Mouse (Mus musculus): ENCODE results near the gene Wdr48. TPM values are rescaled to one million over a fixed set of nuclear protein-coding genes. Genes with fewer than 3 reads are reported as not detected.

Wdr48 gene
- 52.4 and 54.6 TPM in 2 replicates for polyA plus RNA-seq (2015; fragmentation: Nextera tagmentation; extraction: Ambion mirVana)

GRCm38 (mm10) chr9:119894339-119895009, at the start of gene Wdr48:
Wdr48 (plus strand) TSS chr9:119894878.
- WGBS: 4% methylated on average over 34 of the region's 34 CpGs
- Histone ChIP-seq H3K9ac (replicated peaks) (peak within 1 kb of the TSS; percentile 79), H3K27ac (replicated peaks) (peak within 1 kb of the TSS; percentile 88), H3K4me3 (replicated peaks) (peak within 1 kb of the TSS; percentile 94), H3K4me2 (peak within 1 kb of the TSS; percentile 88), H3K4me1 (peaks cover 21% of the 10 kb centered on the region), H3K27me3 (replicated peaks) (no peaks in the 10 kb centered on the region; the same call in 1 of the 2 replicates), H3K9me3 (replicated peaks) (no peaks in the 10 kb centered on the region), H3K36me3 (peaks cover under 1% of the 10 kb centered on the region; the same call in 1 of the 2 replicates)
- peak; percentile 99 for ATAC-seq (ENCODE audit: low FRiP score)

GRCm38 (mm10) chr9:119847187-119847586, 47.5 kb upstream of the Wdr48 start:
- H3K4me2 ChIP-seq: no peak overlapping the region
- H3K27ac ChIP-seq (replicated peaks): no peak overlapping the region
- peaks cover 20% of the 10 kb centered on the region for H3K4me1 ChIP-seq
- H3K36me3 ChIP-seq: no peaks in the 10 kb centered on the region
- no peak for ATAC-seq (ENCODE audit: low FRiP score)
- H3K4me3 ChIP-seq (replicated peaks): no peak overlapping the region
- 77% methylated on average over 6 of the region's 6 CpGs for WGBS
- no peak overlapping the region for H3K9ac ChIP-seq (replicated peaks)
- 0 out of 2 replicates have a peak, but pooled peaks cover 5% of the 10 kb centered on the region for H3K27me3 ChIP-seq (replicated peaks)
- H3K9me3 ChIP-seq (replicated peaks): no peaks in the 10 kb centered on the region

- H3K9me3 ChIP-seq (replicated peaks): no peaks in the 10 kb centered on the region
- no peaks in the 10 kb centered on the region for H3K36me3 ChIP-seq
- no peak overlapping the region for H3K4me2 ChIP-seq
- no peak for ATAC-seq (ENCODE audit: low FRiP score)
- H3K27ac ChIP-seq (replicated peaks): no peak overlapping the region
- peaks cover 21% of the 10 kb centered on the region for H3K4me1 ChIP-seq
- H3K27me3 ChIP-seq (replicated peaks): 0 out of 2 replicates have a peak, but pooled peaks cover 5% of the 10 kb centered on the region
- no peak overlapping the region for H3K4me3 ChIP-seq (replicated peaks)
- no peak overlapping the region for H3K9ac ChIP-seq (replicated peaks)
- WGBS: 33% methylated on average over 7 of the region's 7 CpGs
Measured at GRCm38 (mm10) chr9:119848671-119849070, 46.0 kb upstream of the Wdr48 start.

GRCm38 (mm10) chr9:119849214-119849613, 45.5 kb upstream of the Wdr48 start:
- Histone ChIP-seq H3K4me1 (peaks cover 21% of the 10 kb centered on the region), H3K4me2 (no peak overlapping the region), H3K4me3 (replicated peaks) (no peak overlapping the region), H3K9ac (replicated peaks) (no peak overlapping the region), H3K9me3 (replicated peaks) (no peaks in the 10 kb centered on the region), H3K27me3 (replicated peaks) (0 out of 2 replicates have a peak, but pooled peaks cover 5% of the 10 kb centered on the region), H3K36me3 (no peaks in the 10 kb centered on the region), H3K27ac (replicated peaks) (0 out of 2 replicates have a peak overlapping the region, but pooled peaks have one; percentile 23)
- 5% methylated on average over 8 of the region's 8 CpGs for WGBS
- ATAC-seq (ENCODE audit: low FRiP score): no peak

- peak; percentile 41; the same call in 1 of the 2 replicates for ATAC-seq (ENCODE audit: low FRiP score)
- Histone ChIP-seq H3K9me3 (replicated peaks) (0 out of 2 replicates have a peak, but pooled peaks cover 4% of the 10 kb centered on the region), H3K27me3 (replicated peaks) (no peaks in the 10 kb centered on the region), H3K4me2 (no peak overlapping the region), H3K4me1 (peaks cover 21% of the 10 kb centered on the region), H3K4me3 (replicated peaks) (no peak overlapping the region), H3K27ac (replicated peaks) (peak overlapping the region; percentile 34; the same call in 1 of the 2 replicates), H3K36me3 (no peaks in the 10 kb centered on the region), H3K9ac (replicated peaks) (no peak overlapping the region)
- WGBS: 46% methylated on average over 10 of the region's 10 CpGs
Measured at GRCm38 (mm10) chr9:119852347-119853030, 42.2 kb upstream of the Wdr48 start.

GRCm38 (mm10) chr9:119853071-119853846, 41.4 kb upstream of the Wdr48 start:
- peak overlapping the region; percentile 34; the same call in 1 of the 2 replicates for H3K27ac ChIP-seq (replicated peaks)
- no peak overlapping the region for H3K4me2 ChIP-seq

GRCm38 (mm10) chr9:119854170-119854569, 40.5 kb upstream of the Wdr48 start:
- Histone ChIP-seq H3K36me3 (no peaks in the 10 kb centered on the region), H3K9ac (replicated peaks) (no peak overlapping the region), H3K4me2 (no peak overlapping the region), H3K27me3 (replicated peaks) (no peaks in the 10 kb centered on the region), H3K4me3 (replicated peaks) (no peak overlapping the region), H3K27ac (replicated peaks) (no peak overlapping the region), H3K4me1 (peaks cover 13% of the 10 kb centered on the region), H3K9me3 (replicated peaks) (0 out of 2 replicates have a peak, but pooled peaks cover 4% of the 10 kb centered on the region)
- 60% methylated on average over 8 of the region's 8 CpGs for WGBS
- ATAC-seq (ENCODE audit: low FRiP score): no peak

More at GRCm38 (mm10) chr9:119853071-119853846, 41.4 kb upstream of the Wdr48 start:
- no peaks in the 10 kb centered on the region for H3K27me3 ChIP-seq (replicated peaks)
- WGBS: 63% methylated on average over 2 of the region's 2 CpGs
- peaks cover 21% of the 10 kb centered on the region for H3K4me1 ChIP-seq
- H3K9ac ChIP-seq (replicated peaks): no peak overlapping the region
- H3K36me3 ChIP-seq: no peaks in the 10 kb centered on the region
- H3K9me3 ChIP-seq (replicated peaks): 0 out of 2 replicates have a peak, but pooled peaks cover 4% of the 10 kb centered on the region
- peak; percentile 31; the same call in 1 of the 2 replicates for ATAC-seq (ENCODE audit: low FRiP score)
- no peak overlapping the region for H3K4me3 ChIP-seq (replicated peaks)

- H3K27me3 ChIP-seq (replicated peaks): no peaks in the 10 kb centered on the region
- peaks cover 13% of the 10 kb centered on the region for H3K4me1 ChIP-seq
- no peaks in the 10 kb centered on the region for H3K9me3 ChIP-seq (replicated peaks)
- no peak overlapping the region for H3K27ac ChIP-seq (replicated peaks)
- ATAC-seq (ENCODE audit: low FRiP score): no peak
- no peak overlapping the region for H3K4me2 ChIP-seq
- WGBS: 79% methylated on average over 4 of the region's 4 CpGs
- no peak overlapping the region for H3K4me3 ChIP-seq (replicated peaks)
- no peak overlapping the region for H3K9ac ChIP-seq (replicated peaks)
- H3K36me3 ChIP-seq: no peaks in the 10 kb centered on the region
Measured at GRCm38 (mm10) chr9:119887144-119887901, 7.4 kb upstream of the Wdr48 start.

GRCm38 (mm10) chr9:119888843-119889246, 5.8 kb upstream of the Wdr48 start:
- H3K9me3 ChIP-seq (replicated peaks): no peaks in the 10 kb centered on the region
- ATAC-seq (ENCODE audit: low FRiP score): no peak
- 19% methylated on average over 2 of the region's 2 CpGs for WGBS

GRCm38 (mm10) chr9:119889446-119889845, 5.2 kb upstream of the Wdr48 start:
- Histone ChIP-seq H3K27me3 (replicated peaks) (no peaks in the 10 kb centered on the region; the same call in 1 of the 2 replicates), H3K4me1 (peaks cover 16% of the 10 kb centered on the region), H3K36me3 (no peaks in the 10 kb centered on the region), H3K9me3 (replicated peaks) (no peaks in the 10 kb centered on the region), H3K4me2 (no peak overlapping the region), H3K4me3 (replicated peaks) (no peak overlapping the region), H3K27ac (replicated peaks) (no peak overlapping the region), H3K9ac (replicated peaks) (no peak overlapping the region)
- ATAC-seq (ENCODE audit: low FRiP score): no peak
- WGBS: 83% methylated on average over 9 of the region's 9 CpGs

More at GRCm38 (mm10) chr9:119888843-119889246, 5.8 kb upstream of the Wdr48 start:
- Histone ChIP-seq H3K27me3 (replicated peaks) (no peaks in the 10 kb centered on the region; the same call in 1 of the 2 replicates), H3K4me3 (replicated peaks) (no peak overlapping the region), H3K4me2 (no peak overlapping the region), H3K27ac (replicated peaks) (no peak overlapping the region), H3K4me1 (peaks cover 13% of the 10 kb centered on the region), H3K9ac (replicated peaks) (no peak overlapping the region), H3K36me3 (no peaks in the 10 kb centered on the region)

Measured in neural tube, embryonic 15.5 days (tissue).